8 mouse cellular contexts compared by ENCODE assay signal in genomic region chr7:123031211-123031743, GRCm38 (mm10).
DNase-seq lines count a peak whose midpoint lies in the region; ATAC-seq and TF ChIP-seq lines count a peak whose summit lies in the region.

No protein-coding gene starts in this region.

- H3K4me3 ChIP-seq in embryonic facial prominence, embryonic 14.5 days (ENCODE audit: low read depth, low read length) = peak overlapping the region; percentile 40
- H3K4me3 ChIP-seq in intestine, postnatal 0 days (ENCODE audit: low read depth, low read length) = peak overlapping the region; percentile 36
- peak overlapping the region; percentile 31 for H3K4me3 ChIP-seq in limb, embryonic 11.5 days (ENCODE audit: low read depth, low read length)

- WGBS in embryonic facial prominence, embryonic 14.5 days = 4% methylated on average over 12 of the region's 12 CpGs
- 13% methylated on average over 12 of the region's 12 CpGs for WGBS in intestine, postnatal 0 days
- 8% methylated on average over 12 of the region's 12 CpGs for WGBS in limb, embryonic 11.5 days

- peak overlapping the region; percentile 71 for H3K4me2 ChIP-seq in embryonic facial prominence, embryonic 14.5 days (ENCODE audit: low read depth, low read length)
- H3K4me2 ChIP-seq in intestine, postnatal 0 days (replicated peaks; ENCODE audit: low read depth) = peak overlapping the region; percentile 77
- H3K4me2 ChIP-seq in limb, embryonic 11.5 days (ENCODE audit: low read depth, severe bottlenecking) = peak overlapping the region; percentile 72

- no peaks in the 10 kb centered on the region for H3K36me3 ChIP-seq in embryonic facial prominence, embryonic 14.5 days (ENCODE audit: control insufficient read depth, insufficient read depth, low read length)
- H3K36me3 ChIP-seq in intestine, postnatal 0 days (ENCODE audit: control insufficient read depth, insufficient read depth) = no peaks in the 10 kb centered on the region
- H3K36me3 ChIP-seq in limb, embryonic 11.5 days (ENCODE audit: control insufficient read depth, insufficient read depth, low read length) = no peaks in the 10 kb centered on the region

- no peaks in the 10 kb centered on the region for H3K27me3 ChIP-seq in embryonic facial prominence, embryonic 14.5 days (replicated peaks; ENCODE audit: control insufficient read depth, insufficient read depth, low read length)
- H3K27me3 ChIP-seq in intestine, postnatal 0 days (replicated peaks; ENCODE audit: control insufficient read depth, insufficient read depth, low read length) = no peaks in the 10 kb centered on the region
- H3K27me3 ChIP-seq in limb, embryonic 11.5 days (ENCODE audit: control insufficient read depth, insufficient read depth, low read length) = no peaks in the 10 kb centered on the region

- ATAC-seq in embryonic facial prominence, embryonic 14.5 days (ENCODE audit: low read depth) = peak; percentile 42
- no peak for ATAC-seq in intestine, postnatal 0 days
- ATAC-seq in limb, embryonic 11.5 days (ENCODE audit: insufficient number of reproducible peaks, low FRiP score, low TSS enrichment, low read depth) = peak; percentile 63

- H3K4me1 ChIP-seq in embryonic facial prominence, embryonic 14.5 days (ENCODE audit: control insufficient read depth, insufficient read depth, low read length) = peaks cover 5% of the 10 kb centered on the region; the same call in 1 of the 2 replicates
- 0 out of 2 replicates have a peak, but pooled peaks cover 4% of the 10 kb centered on the region for H3K4me1 ChIP-seq in intestine, postnatal 0 days (replicated peaks; ENCODE audit: control insufficient read depth, insufficient read depth, low read length)
- H3K4me1 ChIP-seq in limb, embryonic 11.5 days (ENCODE audit: control insufficient read depth, insufficient read depth, low read length) = 0 out of 2 replicates have a peak, but pooled peaks cover 8% of the 10 kb centered on the region

- no peak for TF ChIP-seq CTCF in intestine, postnatal 0 days (IDR thresholded peaks at IDR 0.05; ENCODE audit: low read depth)

- no peak overlapping the region; the same call in 1 of the 2 replicates for H3K27ac ChIP-seq in embryonic facial prominence, embryonic 14.5 days (replicated peaks; ENCODE audit: low read depth, low read length)
- H3K27ac ChIP-seq in intestine, postnatal 0 days (ENCODE audit: low read depth, low read length) = no peak overlapping the region
- H3K27ac ChIP-seq in limb, embryonic 11.5 days (replicated peaks; ENCODE audit: low read depth, low read length) = no peak overlapping the region

- H3K9me3 ChIP-seq in embryonic facial prominence, embryonic 14.5 days (ENCODE audit: control insufficient read depth, low read length) = no peaks in the 10 kb centered on the region
- no peaks in the 10 kb centered on the region for H3K9me3 ChIP-seq in intestine, postnatal 0 days (ENCODE audit: control insufficient read depth)
- H3K9me3 ChIP-seq in limb, embryonic 11.5 days (ENCODE audit: control insufficient read depth, low read length) = no peaks in the 10 kb centered on the region

- DNase-seq in CD4-positive, CD25-positive, alpha-beta regulatory T cell, adult 2 months (ENCODE audit: low read depth, low spot score) = peak; percentile 62
- DNase-seq in T-cell, adult 2 months (ENCODE audit: low spot score) = peak; percentile 56
- no peak for DNase-seq in embryonic facial prominence, embryonic 14.5 days (ENCODE audit: low spot score)
- no peak for DNase-seq in limb, embryonic 11.5 days (ENCODE audit: low spot score)
- DNase-seq in right cerebral cortex, adult 2 months (ENCODE audit: low spot score in 2 of 2) = peak; percentile 22 to 46
- no peak for DNase-seq in gastrocnemius, postnatal 25 days
- DNase-seq in yolk sac, embryonic 10.5 days (ENCODE audit: low spot score) = no peak

- H3K9ac ChIP-seq in embryonic facial prominence, embryonic 14.5 days (ENCODE audit: low read depth, low read length) = peak overlapping the region; percentile 54
- H3K9ac ChIP-seq in intestine, postnatal 0 days (ENCODE audit: low read depth, low read length) = no peak overlapping the region
- H3K9ac ChIP-seq in limb, embryonic 11.5 days (ENCODE audit: low read length) = 0 out of 2 replicates have a peak overlapping the region, but pooled peaks have one; percentile 5

Comparison
In these comparisons a context has a peak if more than half of its experiments do, and no peak if none do; other contexts are left out.
1. DNase-seq: peak in CD4-positive, CD25-positive, alpha-beta regulatory T cell, adult 2 months (single experiment), T-cell, adult 2 months (single experiment) and right cerebral cortex, adult 2 months (2 of 2); none in embryonic facial prominence, embryonic 14.5 days (single experiment), limb, embryonic 11.5 days (single experiment), gastrocnemius, postnatal 25 days (single experiment) and yolk sac, embryonic 10.5 days (single experiment).
2. Peak in every context shown above with its lines, with median percentiles within 50 percentile points of each other: H3K4me2 ChIP-seq and H3K4me3 ChIP-seq.